Mouse (Mus musculus) embryonic facial prominence, embryonic 11.5 days (tissue): ENCODE data around the gene Hmgn3. TPM values are rescaled to one million over a fixed set of nuclear protein-coding genes. Genes with fewer than 3 reads are reported as not detected.
"Not testable (repeated sequence)": the region's sequence is repeated elsewhere in the genome, so short reads cannot be mapped to it uniquely, and the experiment has no call there.

ENCODE experiments used
- ATAC-seq: fragments of 200-750 bp; cut with Nextera tagmentation; replicated peaks from 2 replicates; pipeline ENCODE4 v1.8.0; 2017; ENCODE audit warnings: low read depth; ENCODE audit not compliant: insufficient number of reproducible peaks, low FRiP score, low TSS enrichment
- DNase-seq: peaks from one replicate; pipeline ENCODE4 v3.0.0-alpha.2; 2015; ENCODE audit warnings: low spot score
- H3K27ac ChIP-seq: fragments of 300-500 bp; sonication (generic); replicated peaks from 2 replicates; pipeline ENCODE4 v1.5.1; 2014; ENCODE audit warnings: mild to moderate bottlenecking, low read depth, low read length, control low read depth
- H3K27me3 ChIP-seq: fragments of 300-500 bp; sonication (generic); 2 replicates; pipeline ENCODE4 v1.6.1; 2014; ENCODE audit warnings: mild to moderate bottlenecking, low read length, moderate library complexity, mixed read lengths; ENCODE audit not compliant: control insufficient read depth, insufficient read depth
- H3K36me3 ChIP-seq: fragments of 300-500 bp; sonication (generic); replicated peaks from 2 replicates; pipeline ENCODE4 v1.6.1; 2014; ENCODE audit warnings: low read depth, mild to moderate bottlenecking, low read length, moderate library complexity, mixed read lengths; ENCODE audit not compliant: control insufficient read depth, insufficient read depth
- H3K4me1 ChIP-seq: fragments of 300-500 bp; sonication (generic); 2 replicates; pipeline ENCODE4 v1.6.1; 2014; ENCODE audit warnings: low read length, mixed read lengths; ENCODE audit not compliant: control insufficient read depth, insufficient read depth
- H3K4me2 ChIP-seq: fragments of 300-500 bp; sonication (generic); 2 replicates; pipeline ENCODE4 v1.6.1; 2014; ENCODE audit warnings: low read depth, mild to moderate bottlenecking, control low read depth, low read length, moderate library complexity
- H3K4me3 ChIP-seq: fragments of 300-500 bp; sonication (generic); 2 replicates; pipeline ENCODE4 v1.5.1; 2014; ENCODE audit warnings: low read depth, low read length, control low read depth
- H3K9ac ChIP-seq: fragments of 300-500 bp; sonication (generic); replicated peaks from 2 replicates; pipeline ENCODE4 v1.6.1; 2014; ENCODE audit warnings: mild to moderate bottlenecking, control low read depth, low read length
- H3K9me3 ChIP-seq: fragments of 300-500 bp; sonication (generic); replicated peaks from 2 replicates; pipeline ENCODE4 v1.6.1; 2016; ENCODE audit warnings: mild to moderate bottlenecking, low read length, inconsistent platforms, mixed read lengths; ENCODE audit not compliant: control insufficient read depth
- WGBS: fragments of 180-500 bp; shearing (Covaris S2); extraction: QIAGEN DNeasy Blood & Tissue Kit; methylation state at CpG from one replicate; pipeline ENCODE4 v1.1.7; 2014; 5-methylcytosine and 5-hydroxymethylcytosine counted together
- polyA plus RNA-seq: library from polyadenylated mRNA; unstranded; fragments of >200 nt; fragmentation: Nextera tagmentation; extraction: Ambion mirVana; gene quantifications from 2 replicates; pipeline ENCODE4 v1.2.1, GENCODE M21; 2014

Hmgn3 gene
- 175 and 199 TPM in 2 replicates for polyA plus RNA-seq

DNA sequence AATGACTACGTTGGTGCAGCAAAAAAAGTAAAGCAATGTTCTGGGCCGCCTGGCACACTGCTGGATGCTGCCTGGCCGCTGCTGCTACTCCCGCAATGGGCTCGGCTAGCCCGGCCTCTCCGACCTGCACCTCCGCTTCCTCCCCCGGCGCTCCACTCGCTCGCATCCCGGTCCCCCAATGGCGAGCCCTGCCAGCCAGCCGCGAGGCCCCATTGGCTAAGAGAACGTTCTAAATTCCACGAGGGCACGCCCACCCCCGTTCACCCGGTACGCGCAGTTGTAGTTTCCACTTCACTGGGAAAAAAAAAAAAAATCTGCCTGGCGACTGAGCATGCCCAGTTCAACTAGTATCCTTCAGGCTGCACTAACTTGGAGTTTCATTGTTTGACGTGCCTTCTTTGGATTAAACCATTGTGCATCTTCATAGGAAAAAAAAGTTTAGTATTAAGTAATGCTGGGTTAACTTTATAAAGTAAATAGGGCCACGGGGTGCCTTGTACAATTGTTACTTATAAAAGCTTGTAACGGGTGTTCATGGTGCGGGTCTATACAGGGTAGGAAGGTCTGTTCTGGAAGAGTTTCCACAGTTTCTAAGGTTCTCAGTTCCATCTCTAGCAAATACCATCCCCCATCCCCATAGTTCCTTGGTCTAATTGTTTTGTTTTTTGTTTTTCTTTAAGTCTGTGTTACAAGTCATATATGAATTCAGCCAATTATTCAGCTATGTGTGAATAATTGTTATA is at the start of gene Hmgn3:
Gene Hmgn3, minus strand, starts transcription at position 240 of the 743 bp plus-strand sequence.
- Histone ChIP-seq H3K4me2 (peak within 1 kb of the TSS; percentile 96), H3K9me3 (no peaks in the 10 kb centered on the region), H3K36me3 (no peaks in the 10 kb centered on the region), H3K27ac (peak within 1 kb of the TSS; percentile 20; the same call in 1 of the 2 replicates), H3K27me3 (no peaks in the 10 kb centered on the region), H3K4me1 (peaks cover 2% of the 10 kb centered on the region; the same call in 1 of the 2 replicates), H3K4me3 (peak within 1 kb of the TSS; percentile 68), H3K9ac (peak within 1 kb of the TSS; percentile 70)
- DNase-seq (peak; percentile 96), ATAC-seq (peak; percentile 96)
- 9% methylated on average over 28 of the region's 28 CpGs for WGBS

DNA sequence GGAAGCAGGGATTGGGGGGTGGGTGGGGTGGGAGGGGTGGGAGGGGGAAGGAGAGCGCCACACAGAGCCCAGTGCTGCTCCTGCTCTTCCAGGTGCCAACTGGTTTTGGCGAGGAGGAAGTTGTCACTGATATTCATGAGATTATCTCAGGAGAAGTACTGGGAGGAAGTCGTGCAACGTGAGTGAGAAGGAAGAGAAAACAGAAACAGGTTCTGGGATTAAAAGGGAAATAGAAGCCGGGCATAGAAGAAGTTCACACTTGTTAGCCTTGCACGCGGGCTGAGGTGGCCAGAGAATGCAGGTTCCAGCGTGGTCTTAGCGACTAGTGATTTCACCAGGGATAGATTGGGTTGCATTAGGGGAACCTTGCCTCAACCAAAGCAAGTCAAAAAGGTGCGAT is 49.3 kb upstream of the Hmgn3 start:
- H3K9ac ChIP-seq = no peak overlapping the region
- H3K9me3 ChIP-seq = no peaks in the 10 kb centered on the region
- H3K36me3 ChIP-seq = no peaks in the 10 kb centered on the region
- H3K27me3 ChIP-seq = no peaks in the 10 kb centered on the region
- H3K4me3 ChIP-seq = no peak overlapping the region
- no peak for ATAC-seq
- H3K27ac ChIP-seq = no peak overlapping the region
- no peaks in the 10 kb centered on the region for H3K4me1 ChIP-seq
- 86% methylated on average over 10 of the region's 10 CpGs for WGBS
- DNase-seq = no peak
- no peak overlapping the region for H3K4me2 ChIP-seq

DNA sequence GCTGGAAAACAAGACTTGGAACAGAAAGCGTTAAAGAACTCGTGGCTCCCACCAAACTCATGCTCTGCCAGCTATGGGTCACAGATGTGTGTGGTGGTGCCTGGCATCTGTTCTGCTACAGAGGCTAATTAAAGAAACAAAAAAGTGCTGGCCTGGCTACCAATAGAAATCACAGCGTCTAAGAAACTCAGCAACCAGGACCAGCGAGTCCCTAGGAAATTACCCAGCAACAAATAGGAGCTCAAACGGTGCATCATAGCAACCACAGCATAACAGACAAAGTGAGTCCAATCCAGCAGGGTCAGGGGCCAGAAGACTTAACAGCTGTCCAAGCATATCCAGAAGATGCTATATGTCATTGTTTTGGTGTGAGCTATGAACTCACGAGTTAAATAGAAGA is 48.5 kb upstream of the Hmgn3 start:
- no peak overlapping the region for H3K4me2 ChIP-seq
- no peak overlapping the region for H3K27ac ChIP-seq
- no peaks in the 10 kb centered on the region for H3K4me1 ChIP-seq
- no peak overlapping the region for H3K9ac ChIP-seq
- ATAC-seq (no peak), DNase-seq (peak; percentile 20)
- H3K27me3 ChIP-seq = no peaks in the 10 kb centered on the region
- 61% methylated on average over 6 of the region's 6 CpGs for WGBS
- H3K36me3 ChIP-seq = no peaks in the 10 kb centered on the region
- H3K4me3 ChIP-seq = no peak overlapping the region
- H3K9me3 ChIP-seq = no peaks in the 10 kb centered on the region

DNA sequence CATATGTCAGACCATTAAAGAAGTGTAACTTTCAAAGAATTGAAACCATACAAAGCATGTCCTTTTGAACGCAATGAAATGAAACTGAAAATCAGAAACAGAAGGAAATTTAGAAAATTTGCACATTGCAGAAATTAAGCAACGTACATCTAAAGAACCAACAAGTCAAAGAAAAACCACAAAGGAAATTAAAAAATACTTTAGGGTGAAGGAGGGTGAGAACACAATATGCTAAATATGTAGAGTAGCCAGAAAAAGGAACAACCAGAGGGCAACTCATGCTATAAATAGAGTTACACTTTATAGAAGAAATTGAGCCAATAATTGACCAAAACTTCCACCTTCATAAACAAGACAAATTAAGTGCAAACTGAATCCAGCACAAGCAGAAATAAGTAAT is 41.3 kb upstream of the Hmgn3 start:
- no peak overlapping the region for H3K27ac ChIP-seq
- WGBS = 68% methylated on average over 2 of the region's 2 CpGs

DNA sequence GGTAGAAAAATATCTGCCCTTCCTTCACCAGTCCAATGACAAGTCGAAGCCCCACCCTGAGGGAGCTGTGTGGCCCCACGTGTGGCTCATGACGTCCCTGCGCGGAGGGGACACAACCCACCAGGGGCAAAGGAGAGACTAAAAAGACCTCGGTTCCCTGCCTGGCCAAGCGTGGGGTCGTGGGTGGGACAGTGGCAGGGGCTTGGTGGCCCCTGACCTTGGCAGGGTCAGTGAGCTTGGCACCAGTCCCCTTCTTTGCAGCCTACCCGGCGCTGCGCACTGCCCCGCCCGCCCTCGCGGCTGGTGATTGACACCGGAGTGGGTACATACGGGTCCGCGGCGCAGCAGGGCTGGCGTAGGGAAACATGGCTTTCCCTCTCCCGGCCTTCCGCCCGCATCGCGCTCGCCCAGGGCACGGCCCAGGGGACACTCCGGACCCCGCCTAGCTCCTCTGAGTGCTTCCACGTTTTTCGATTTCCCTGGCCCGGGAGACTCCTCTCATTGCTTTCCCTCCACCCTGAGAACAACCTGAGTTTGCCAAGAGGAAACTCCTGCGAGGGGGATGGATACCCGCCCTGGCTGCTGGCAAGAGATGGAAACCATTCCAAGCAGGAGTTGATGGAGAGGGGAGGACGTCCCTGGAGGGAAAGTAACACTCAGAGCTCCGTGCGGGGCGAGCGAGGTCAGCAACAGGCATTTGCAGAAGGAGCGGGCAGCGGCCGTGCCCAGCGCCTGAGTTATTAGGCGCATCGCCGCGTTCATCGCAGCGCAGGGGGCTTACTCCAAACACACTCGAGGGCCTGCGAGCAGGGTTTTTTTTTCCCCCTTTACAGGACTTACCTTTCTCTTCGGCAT is 667 bp downstream of the Hmgn3 start:
- peak overlapping the region; percentile 70 for H3K9ac ChIP-seq
- DNase-seq (peak; percentile 67), ATAC-seq (peak; percentile 83)
- WGBS = 4% methylated on average over 53 of the region's 53 CpGs
- H3K36me3 ChIP-seq = no peaks in the 10 kb centered on the region
- peak overlapping the region; percentile 96 for H3K4me2 ChIP-seq
- no peaks in the 10 kb centered on the region for H3K27me3 ChIP-seq
- peaks cover 2% of the 10 kb centered on the region; the same call in 1 of the 2 replicates for H3K4me1 ChIP-seq
- H3K4me3 ChIP-seq = peak overlapping the region; percentile 68
- no peaks in the 10 kb centered on the region for H3K9me3 ChIP-seq
- peak overlapping the region; percentile 20; the same call in 1 of the 2 replicates for H3K27ac ChIP-seq

More for the DNA sequence above, 41.3 kb upstream of the Hmgn3 start:
- Histone ChIP-seq H3K4me2 (no peak overlapping the region), H3K4me1 (no peaks in the 10 kb centered on the region), H3K27me3 (no peaks in the 10 kb centered on the region), H3K36me3 (no peaks in the 10 kb centered on the region), H3K9ac (no peak overlapping the region), H3K9me3 (no peaks in the 10 kb centered on the region), H3K4me3 (no peak overlapping the region)
- ATAC-seq (no peak), DNase-seq (no peak)

DNA sequence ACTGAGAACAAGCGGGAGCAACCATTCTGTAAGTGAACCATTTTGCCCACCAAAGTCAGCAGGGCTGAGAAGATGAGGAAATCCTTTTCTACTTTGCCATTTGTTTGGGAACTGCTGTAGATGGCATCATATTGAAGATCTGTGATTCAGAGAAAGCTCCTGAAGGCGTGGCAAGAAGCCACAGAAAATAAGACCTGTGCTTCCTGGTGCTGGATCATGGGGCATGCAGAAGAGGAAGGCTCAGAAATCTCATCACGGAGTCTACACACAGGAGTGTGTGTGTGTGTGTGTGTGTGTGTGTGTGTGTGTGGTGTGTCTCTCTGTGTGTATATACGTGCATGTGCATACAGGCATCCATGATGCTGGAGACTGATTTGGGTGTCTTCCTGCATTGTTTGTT is 16.7 kb downstream of the Hmgn3 start:
- no peak for ATAC-seq
- Histone ChIP-seq H3K9ac (no peak overlapping the region), H3K27ac (no peak overlapping the region), H3K4me3 (no peak overlapping the region), H3K4me2 (no peak overlapping the region), H3K27me3 (no peaks in the 10 kb centered on the region), H3K4me1 (no peaks in the 10 kb centered on the region), H3K9me3 (no peaks in the 10 kb centered on the region), H3K36me3 (no peaks in the 10 kb centered on the region)
- WGBS = 93% methylated on average over 4 of the region's 4 CpGs
- DNase-seq = no peak

DNA sequence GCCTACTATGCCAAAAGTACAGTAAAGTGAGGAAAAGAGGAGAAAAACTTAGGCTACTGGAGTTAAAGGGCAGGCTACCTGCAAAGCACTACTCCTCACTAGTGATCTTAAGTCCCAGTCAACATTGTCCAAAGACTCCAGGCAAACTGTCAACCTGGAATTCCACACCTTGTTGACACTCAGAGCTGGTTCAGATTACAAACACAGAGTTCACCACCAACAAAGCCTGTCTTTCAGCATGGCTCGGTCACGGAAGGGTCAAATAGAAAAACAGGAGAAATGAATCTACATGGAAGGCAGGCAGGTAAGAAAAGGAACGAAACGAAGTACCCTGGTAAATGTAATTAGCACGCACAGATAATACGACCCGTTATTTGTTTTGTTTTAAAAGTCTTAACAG is 18.6 kb downstream of the Hmgn3 start:
- Histone ChIP-seq H3K36me3 (no peaks in the 10 kb centered on the region; the same call in 1 of the 2 replicates), H3K27me3 (no peaks in the 10 kb centered on the region), H3K9ac (no peak overlapping the region), H3K9me3 (no peaks in the 10 kb centered on the region), H3K4me1 (no peaks in the 10 kb centered on the region), H3K4me2 (no peak overlapping the region), H3K27ac (no peak overlapping the region), H3K4me3 (no peak overlapping the region)
- ATAC-seq = 0 out of 2 replicates have a peak, but pooled peaks have one; percentile 48
- peak; percentile 47 for DNase-seq
- 33% methylated on average over 7 of the region's 7 CpGs for WGBS

DNA sequence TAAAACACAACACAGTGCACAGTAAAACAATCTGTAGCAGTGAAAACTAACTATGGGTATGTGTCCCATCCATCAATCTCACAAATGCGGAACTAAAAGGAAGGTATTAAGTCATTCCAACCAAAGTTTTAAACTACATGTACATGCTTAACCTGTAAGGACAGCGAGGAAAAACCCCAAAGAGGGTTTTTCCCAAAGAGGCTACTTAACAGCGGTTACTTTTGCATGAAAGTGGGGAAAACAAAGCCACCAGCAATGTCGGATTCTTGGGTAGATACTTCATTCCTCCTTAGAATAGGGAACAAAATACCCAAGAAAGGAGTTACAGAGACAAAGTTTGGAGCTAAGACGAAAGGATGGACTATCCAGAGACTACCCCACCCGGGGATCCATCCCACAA is 20.0 kb downstream of the Hmgn3 start:
- ATAC-seq, H3K27me3 ChIP-seq, H3K4me1 ChIP-seq, H3K4me2 ChIP-seq, H3K27ac ChIP-seq, H3K9me3 ChIP-seq, H3K36me3 ChIP-seq, H3K9ac ChIP-seq, H3K4me3 ChIP-seq, DNase-seq: not testable (repeated sequence)
- 86% methylated on average over 6 of the region's 6 CpGs for WGBS
